Mouse (Mus musculus) testis, adult 2 months (tissue): ENCODE results near the gene Gm9903.

Experiments
- CTCF ChIP-seq: fragments of 200-500 bp; IDR thresholded peaks from 2 replicates; pipeline ENCODE4 v1.5.1; 2012; ENCODE audit warnings: low read depth, mild to moderate bottlenecking, inconsistent platforms, low read length, moderate library complexity; ENCODE audit not compliant: control insufficient read depth, insufficient read depth, insufficient replicate concordance
- POLR2A ChIP-seq: fragments of 200-500 bp; IDR thresholded peaks from 2 replicates; pipeline ENCODE4 v1.6.1; 2012; ENCODE audit warnings: low read depth, mild to moderate bottlenecking, inconsistent platforms, low read length, moderate library complexity; ENCODE audit not compliant: control insufficient read depth

GRCm38 (mm10) chr5:33580336-33580735 is 49.4 kb upstream of the Gm9903 start:
- no peak for TF ChIP-seq CTCF
- TF ChIP-seq POLR2A = no peak
